Mouse (Mus musculus) small intestine, adult 2 months (tissue): Measurements from ENCODE around the gene Prr5l.

Source experiments
- CTCF ChIP-seq: fragments of 200-500 bp; IDR thresholded peaks from 2 replicates; pipeline ENCODE4 v1.5.1; 2012; ENCODE audit warnings: low read depth, mild to moderate bottlenecking, control low read depth, inconsistent platforms, low read length, moderate library complexity, mixed read lengths; ENCODE audit not compliant: insufficient replicate concordance, insufficient read length; ENCODE audit errors: extremely low read depth
- POLR2A ChIP-seq: fragments of 200-500 bp; IDR thresholded peaks from 2 replicates; pipeline ENCODE4 v1.6.1; 2012; ENCODE audit warnings: low read depth, mild to moderate bottlenecking, control low read depth, inconsistent platforms, low read length, moderate library complexity

GRCm38 (mm10) chr2:101729472-101729871 is 153.4 kb downstream of the Prr5l start:
- TF ChIP-seq POLR2A (no peak), CTCF (no peak)
